Mouse (Mus musculus) kidney, postnatal 0 days (tissue): Measurements from ENCODE around the gene Olfr1402. TPM values are rescaled to one million over a fixed set of nuclear protein-coding genes. Genes with fewer than 3 reads are reported as not detected.

Experiments used
- ATAC-seq: fragments of 200-750 bp; cut with Nextera tagmentation; replicated peaks from 2 replicates; pipeline ENCODE4 v1.8.0; 2017; ENCODE audit warnings: low read depth, moderate number of reproducible peaks, moderate TSS enrichment, moderate library complexity; ENCODE audit not compliant: low FRiP score
- DNase-seq: peaks from one replicate; pipeline ENCODE4 v3.0.0-alpha.2; 2016; ENCODE audit warnings: low spot score
- H3K27ac ChIP-seq: fragments of 300-500 bp; sonication (generic); 2 replicates; pipeline ENCODE4 v1.5.1; 2014; ENCODE audit warnings: mild to moderate bottlenecking
- H3K27me3 ChIP-seq: fragments of 300-500 bp; sonication (generic); 2 replicates; pipeline ENCODE4 v1.6.1; 2014; ENCODE audit warnings: low read length, mixed read lengths; ENCODE audit not compliant: insufficient read depth
- H3K36me3 ChIP-seq: fragments of 300-500 bp; sonication (generic); 2 replicates; pipeline ENCODE4 v1.6.1; 2014; ENCODE audit warnings: low read length, mixed read lengths; ENCODE audit not compliant: insufficient read depth
- H3K4me1 ChIP-seq: fragments of 300-500 bp; sonication (generic); replicated peaks from 2 replicates; pipeline ENCODE4 v1.6.1; 2014; ENCODE audit warnings: antibody characterized with exemption, low read length, mixed read lengths; ENCODE audit not compliant: insufficient read depth
- H3K4me2 ChIP-seq: fragments of 300-500 bp; sonication (generic); 2 replicates; pipeline ENCODE4 v1.6.1; 2014; ENCODE audit warnings: mild to moderate bottlenecking, low read length, moderate library complexity, mixed read lengths
- H3K4me3 ChIP-seq: fragments of 300-500 bp; sonication (generic); replicated peaks from 2 replicates; pipeline ENCODE4 v1.5.1; 2014; ENCODE audit warnings: low read depth, low read length
- H3K9ac ChIP-seq: fragments of 300-500 bp; sonication (generic); 2 replicates; pipeline ENCODE4 v1.6.1; 2014; ENCODE audit warnings: low read depth, low read length
- H3K9me3 ChIP-seq: fragments of 300-500 bp; sonication (generic); replicated peaks from 2 replicates; pipeline ENCODE4 v1.6.1; 2016; ENCODE audit warnings: low read length, inconsistent platforms, mixed read lengths
- CTCF ChIP-seq: IDR thresholded peaks from 2 replicates; pipeline ENCODE4 v1.5.1; 2016; ENCODE audit warnings: antibody characterized with exemption, low read depth, mild to moderate bottlenecking, moderate library complexity
- WGBS: fragments of 180-500 bp; shearing (Covaris S2); extraction: QIAGEN DNeasy Blood & Tissue Kit; methylation state at CpG from one replicate; pipeline ENCODE4 v1.1.7; 2014; 5-methylcytosine and 5-hydroxymethylcytosine counted together
- polyA plus RNA-seq: library from polyadenylated mRNA; unstranded; fragments of >200 nt; fragmentation: Nextera tagmentation; extraction: Ambion mirVana; gene quantifications from 2 replicates; pipeline ENCODE4 v1.2.1, GENCODE M21; 2015

Olfr1402 gene
- polyA plus RNA-seq, 1 experiment from 2014 or later: not detected

- Histone ChIP-seq H3K4me1 (no peaks in the 10 kb centered on the region), H3K9ac (no peak overlapping the region), H3K4me3 (no peak overlapping the region), H3K4me2 (no peak overlapping the region), H3K36me3 (no peaks in the 10 kb centered on the region), H3K27me3 (no peaks in the 10 kb centered on the region), H3K27ac (no peak overlapping the region), H3K9me3 (no peaks in the 10 kb centered on the region)
- 79% methylated on average over 1 of the region's 1 CpGs for WGBS
- no peak for DNase-seq
- ATAC-seq: no peak
- no peak for TF ChIP-seq CTCF
Observed at GRCm38 (mm10) chr3:97358448-97358847, 63.4 kb downstream of the Olfr1402 start.

Other genes with a start within 250 kb of the Olfr1402 start
- gene Bcl9, start 124.1 kb downstream of the Olfr1402 start, polyA plus RNA-seq: 42.0 and 43.7 TPM in 2 replicates
- gene Chd1l, start 188.2 kb upstream of the Olfr1402 start, polyA plus RNA-seq: 15.1 and 16.4 TPM in 2 replicates
- gene Fmo5, start 206.8 kb upstream of the Olfr1402 start, polyA plus RNA-seq: 9.1 and 12.6 TPM in 2 replicates
- 4.1 and 4.7 TPM in 2 replicates for gene Prkab2, start 236.2 kb upstream of the Olfr1402 start, polyA plus RNA-seq